Mouse (Mus musculus): ENCODE results near the gene Olfr437.

GRCm38 (mm10) chr6:43205355-43205754, 42.3 kb downstream of the Olfr437 start:
- TF ChIP-seq CTCF (IDR thresholded peaks at IDR 0.05; ENCODE audit: borderline replicate concordance, insufficient read depth, low read depth, low read length) (no peak), POLR2A (IDR thresholded peaks at IDR 0.05; ENCODE audit: borderline replicate concordance, insufficient read depth, low read length) (no peak)
